8 mouse cellular contexts compared by ENCODE assay signal in genomic region chr5:106801886-106802798, GRCm38 (mm10).
DNase-seq lines count a peak whose midpoint lies in the region; ATAC-seq and TF ChIP-seq lines count a peak whose summit lies in the region.

No protein-coding gene starts in this region.

- peak overlapping the region; percentile 58 for H3K9ac ChIP-seq in hindbrain, embryonic 16.5 days (ENCODE audit: low read depth, low read length)

- H3K36me3 ChIP-seq in hindbrain, embryonic 16.5 days (ENCODE audit: control insufficient read depth, insufficient read depth, low read length), result no peaks in the 10 kb centered on the region

- H3K4me1 ChIP-seq in cortical plate, adult 2 months (ENCODE audit: control insufficient read depth, insufficient read depth, low read length), result no peaks in the 10 kb centered on the region
- peaks cover 6% of the 10 kb centered on the region for H3K4me1 ChIP-seq in hindbrain, embryonic 16.5 days (ENCODE audit: control insufficient read depth, insufficient read depth, low read depth, low read length)

- no peaks in the 10 kb centered on the region for H3K9me3 ChIP-seq in hindbrain, embryonic 16.5 days (ENCODE audit: control insufficient read depth, low read length)

- peak overlapping the region; percentile 72 for H3K4me2 ChIP-seq in hindbrain, embryonic 16.5 days (ENCODE audit: low read length)

- peak; percentile 88 for DNase-seq in ZHBTc4 (ENCODE audit: low read depth, low spot score)
- DNase-seq in gastrocnemius, adult 2 months, result peak; percentile 87
- peak; percentile 72 for DNase-seq in left cerebral cortex, adult 11 months (ENCODE audit: low spot score)
- DNase-seq in lung, postnatal 36 days, result peak; percentile 89
- DNase-seq in retina, postnatal 7 days (ENCODE audit: low read depth, low spot score), result peak; percentile 64
- DNase-seq in urinary bladder, adult 18-20 months (ENCODE audit: low spot score in 2 of 2), result peak; percentile 65 to 70

- TF ChIP-seq CTCF in cortical plate, adult 2 months (IDR thresholded peaks at IDR 0.05; ENCODE audit: extremely low read depth, insufficient read depth, low read length), result peak; percentile 81
- TF ChIP-seq CTCF in gastrocnemius, adult 2 months (IDR thresholded peaks at IDR 0.05), result peak; percentile 97

- no peak overlapping the region for H3K27ac ChIP-seq in cortical plate, adult 2 months (ENCODE audit: insufficient read depth, low read length)
- no peak overlapping the region for H3K27ac ChIP-seq in gastrocnemius, adult 2 months
- no peak overlapping the region for H3K27ac ChIP-seq in hindbrain, embryonic 16.5 days (ENCODE audit: low read depth, low read length)

- 7% methylated on average over 32 of the region's 32 CpGs for WGBS in hindbrain, embryonic 16.5 days

- H3K27me3 ChIP-seq in hindbrain, embryonic 16.5 days (replicated peaks; ENCODE audit: control insufficient read depth, insufficient read depth, low read length), result no peaks in the 10 kb centered on the region

- ATAC-seq in hindbrain, embryonic 16.5 days, result peak; percentile 79

- H3K4me3 ChIP-seq in cortical plate, adult 2 months (ENCODE audit: insufficient read depth, low read length), result no peak overlapping the region
- peak overlapping the region; percentile 43 for H3K4me3 ChIP-seq in gastrocnemius, adult 2 months
- H3K4me3 ChIP-seq in hindbrain, embryonic 16.5 days (ENCODE audit: low read length), result peak overlapping the region; percentile 39

- intact Hi-C loops in gastrocnemius, adult 2 months (cut with DNase I), result loop anchor here (5.0 kb wide), 2 partner anchors 435 to 520 kb away; no protein-coding TSS in a partner anchor

- no peak for TF ChIP-seq POLR2A in cortical plate, adult 2 months (IDR thresholded peaks at IDR 0.05; ENCODE audit: extremely low read depth, insufficient read depth, low read length)
